Mouse (Mus musculus) A20 (cell line): ENCODE data around the gene Cmip.

Experiments
- DNase-seq: peaks from one replicate; pipeline ENCODE4 v3.0.0-alpha.2; 2011; ENCODE audit warnings: low read depth, low spot score

Gene Cmip

DNA sequence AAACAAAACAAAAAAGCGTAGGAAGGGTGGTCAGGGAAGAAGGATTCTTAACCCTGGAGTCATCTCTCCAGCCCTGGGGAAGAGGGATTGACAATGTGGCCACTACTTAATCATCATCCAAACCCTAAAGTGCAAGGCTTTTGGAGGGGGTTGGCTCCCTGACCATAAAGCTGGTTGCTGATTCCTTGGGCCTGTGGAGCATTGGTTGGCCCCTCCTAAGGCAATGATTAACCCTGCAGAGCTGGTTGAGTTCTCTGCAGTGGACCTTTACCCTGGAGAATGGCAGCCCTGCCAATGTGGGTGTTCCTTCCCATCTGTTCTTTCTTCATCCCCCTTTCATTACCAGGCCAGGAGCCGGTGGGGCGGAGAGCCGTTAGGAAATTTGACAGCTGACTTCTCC, 90.7 kb downstream of the Cmip start:
- no peak for DNase-seq

DNA sequence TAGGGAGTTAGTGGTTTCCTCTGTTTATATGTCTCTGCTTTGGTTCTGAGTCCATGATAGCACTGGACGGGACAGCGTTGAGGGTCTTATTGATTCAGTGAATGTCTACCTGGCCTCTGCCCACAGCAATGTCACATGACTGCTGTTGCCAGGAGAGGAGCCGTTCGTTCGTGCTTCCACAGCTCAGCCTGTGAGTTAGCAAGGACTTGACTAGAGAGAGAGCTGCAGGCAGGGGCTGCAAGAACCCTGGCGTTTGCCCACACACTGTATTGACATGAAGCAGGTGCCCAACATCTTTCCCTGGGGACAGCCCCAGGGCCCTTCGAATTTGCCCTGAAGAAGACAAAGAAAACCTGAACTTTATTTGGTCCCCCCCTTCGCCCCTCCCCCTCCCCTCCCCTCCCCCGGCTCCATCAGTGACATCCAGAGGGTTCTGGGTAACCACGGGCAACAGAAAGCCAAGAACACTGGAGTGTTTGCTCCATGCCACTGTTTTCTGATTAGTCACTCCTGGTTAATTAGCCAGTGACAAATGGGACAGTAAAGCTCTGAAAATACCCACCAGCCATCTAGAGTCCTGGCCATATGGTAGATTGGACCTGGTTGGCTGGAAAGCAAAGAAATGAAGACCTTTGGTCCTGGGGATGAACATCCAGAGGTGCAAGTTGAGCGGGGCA, 92.0 kb downstream of the Cmip start:
- no peak for DNase-seq

DNA sequence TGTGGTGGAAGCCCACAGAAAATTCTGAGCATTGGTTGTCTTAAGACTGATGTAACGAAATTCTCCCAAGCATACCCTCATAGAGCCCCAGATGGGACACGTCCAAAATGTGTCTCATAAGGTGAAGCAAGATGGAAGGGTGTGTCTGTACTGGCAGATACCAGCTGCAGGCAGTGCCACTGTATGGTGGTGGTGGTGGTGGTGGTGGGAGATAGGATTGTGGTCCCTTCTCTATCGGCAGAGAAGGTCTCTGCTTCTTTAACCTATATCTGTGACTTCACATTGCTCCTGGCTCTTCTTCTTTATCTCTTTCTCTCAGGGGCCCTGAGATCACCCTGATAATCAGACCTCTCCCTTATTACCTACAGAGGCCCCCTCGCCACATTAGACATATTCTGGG, 92.7 kb downstream of the Cmip start:
- no peak for DNase-seq

DNA sequence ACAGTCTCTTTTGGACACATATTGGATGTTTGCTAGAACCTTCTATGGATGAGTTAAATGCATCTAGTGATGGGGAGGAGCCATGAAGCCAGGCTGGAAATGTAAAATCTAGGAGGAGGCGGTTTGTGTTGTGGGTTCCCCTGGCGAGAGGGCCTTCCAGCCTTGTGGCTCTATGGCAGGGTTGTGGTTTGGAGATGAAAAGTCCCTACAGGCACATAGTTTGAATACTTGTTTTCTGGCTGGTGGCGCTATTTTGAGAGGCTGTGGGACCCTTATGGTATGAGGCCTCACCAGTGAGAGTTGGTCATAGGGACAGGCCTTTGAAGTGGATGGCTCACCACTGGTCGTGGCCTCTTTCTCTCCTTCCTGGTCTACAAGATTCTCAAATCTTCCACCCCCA, 95.2 kb downstream of the Cmip start:
- DNase-seq = no peak

DNA sequence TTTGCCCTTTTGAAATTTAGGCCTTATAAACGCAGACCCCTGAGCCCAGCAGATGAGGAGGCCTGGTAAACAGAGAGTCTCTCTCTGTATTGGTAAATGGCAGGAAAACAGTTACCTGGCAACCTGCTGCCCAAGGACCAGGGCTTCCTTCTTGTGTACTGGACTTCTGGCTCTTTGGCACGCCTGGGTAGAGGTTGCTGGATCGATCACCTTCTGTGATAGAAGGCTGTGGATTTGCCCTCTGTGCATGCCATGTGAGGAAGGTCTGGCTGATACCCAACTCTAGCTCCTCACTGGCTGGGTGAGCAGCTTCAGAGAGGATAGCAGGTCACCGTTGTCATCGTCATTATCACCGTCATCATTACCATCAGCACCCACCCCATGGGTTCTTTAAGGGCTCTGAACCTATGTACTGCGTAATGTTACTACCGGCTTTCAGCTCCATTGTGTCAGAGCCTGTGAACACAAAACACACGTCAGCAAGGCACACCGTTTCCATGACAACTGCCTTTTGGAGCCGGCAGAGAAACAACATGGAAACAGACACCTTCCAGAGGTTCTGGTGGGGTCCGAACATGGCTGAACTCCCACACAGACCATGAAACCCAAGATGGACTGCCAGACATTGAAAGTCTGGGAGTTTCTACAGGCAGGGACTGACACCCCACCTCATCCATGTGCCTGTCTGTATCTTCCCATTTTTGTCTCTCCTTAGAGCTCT, 98.4 kb downstream of the Cmip start:
- no peak for DNase-seq

DNA sequence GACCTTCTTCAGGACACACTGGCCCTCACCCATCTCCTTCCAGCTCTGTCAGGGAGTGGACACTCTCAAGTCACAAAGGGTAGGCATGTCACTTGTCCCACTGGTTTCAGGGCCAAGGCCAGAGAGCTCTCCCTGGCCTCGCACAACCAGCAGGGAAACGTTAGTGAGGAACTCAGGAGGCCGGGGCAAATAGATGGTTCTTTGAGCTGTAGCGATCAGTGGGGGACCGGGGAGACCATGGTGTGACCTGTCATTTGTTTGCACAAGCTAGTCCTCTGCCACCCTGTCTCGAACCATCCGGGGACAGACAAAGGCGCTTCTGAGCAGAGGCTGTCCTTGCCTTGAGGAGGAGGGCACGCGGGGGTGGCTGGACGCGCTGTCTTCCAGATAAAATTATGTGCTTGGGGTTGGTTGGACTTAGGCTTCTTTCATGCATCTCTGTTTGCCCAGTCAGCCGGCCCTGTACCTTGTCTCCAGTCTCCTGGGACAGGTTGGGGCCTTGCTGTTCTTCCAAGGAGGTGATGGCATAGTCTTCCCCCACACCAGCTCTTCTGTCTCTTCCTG, 99.3 kb downstream of the Cmip start:
- no peak for DNase-seq

DNA sequence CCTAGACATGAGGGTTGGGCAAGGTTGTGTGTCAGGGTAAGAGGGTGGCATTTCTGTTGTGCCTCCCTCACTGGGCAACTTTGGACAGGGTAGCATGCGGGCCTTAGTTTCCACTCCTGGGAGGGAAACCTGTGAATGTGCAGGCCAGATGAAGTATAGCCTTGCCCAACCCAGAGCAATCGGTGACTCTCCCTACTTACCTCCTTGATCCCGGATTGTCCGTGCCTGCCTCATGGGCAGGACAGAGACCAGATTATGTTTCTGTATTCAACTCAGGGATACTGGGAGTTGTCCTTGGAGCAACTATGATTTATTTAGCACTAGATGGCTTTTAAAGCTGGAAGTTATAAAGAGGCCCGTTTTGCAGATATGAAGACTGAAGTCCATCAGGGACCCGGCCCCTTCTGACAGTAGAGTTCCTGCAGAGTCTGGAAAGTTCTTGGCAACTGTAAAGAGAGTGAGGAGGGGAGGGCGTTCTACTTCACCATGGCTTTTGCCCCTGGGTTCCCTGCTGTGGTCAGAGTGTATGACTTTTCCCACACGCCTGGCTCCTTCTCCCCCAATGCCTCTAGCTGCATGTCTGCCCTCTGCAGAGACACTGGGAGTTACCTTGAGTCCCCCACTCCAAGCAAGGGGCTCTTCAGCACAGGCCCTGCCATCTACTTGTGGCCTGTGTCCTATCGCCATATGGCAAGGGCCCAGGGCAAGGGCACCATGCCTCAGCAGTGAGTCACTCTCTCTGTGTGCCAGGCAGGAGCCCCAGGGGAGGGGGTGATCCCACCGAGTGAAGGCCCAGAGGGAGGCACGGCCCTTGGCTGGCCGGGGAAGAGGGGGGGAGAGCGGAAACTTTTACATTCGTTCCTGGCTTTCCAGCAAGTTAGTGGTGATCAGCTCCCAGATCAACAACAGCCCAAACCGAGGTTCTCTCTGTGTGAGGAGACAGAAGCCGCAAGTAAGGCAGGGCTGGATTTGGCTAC, 100.9 kb downstream of the Cmip start:
- no peak for DNase-seq

DNA sequence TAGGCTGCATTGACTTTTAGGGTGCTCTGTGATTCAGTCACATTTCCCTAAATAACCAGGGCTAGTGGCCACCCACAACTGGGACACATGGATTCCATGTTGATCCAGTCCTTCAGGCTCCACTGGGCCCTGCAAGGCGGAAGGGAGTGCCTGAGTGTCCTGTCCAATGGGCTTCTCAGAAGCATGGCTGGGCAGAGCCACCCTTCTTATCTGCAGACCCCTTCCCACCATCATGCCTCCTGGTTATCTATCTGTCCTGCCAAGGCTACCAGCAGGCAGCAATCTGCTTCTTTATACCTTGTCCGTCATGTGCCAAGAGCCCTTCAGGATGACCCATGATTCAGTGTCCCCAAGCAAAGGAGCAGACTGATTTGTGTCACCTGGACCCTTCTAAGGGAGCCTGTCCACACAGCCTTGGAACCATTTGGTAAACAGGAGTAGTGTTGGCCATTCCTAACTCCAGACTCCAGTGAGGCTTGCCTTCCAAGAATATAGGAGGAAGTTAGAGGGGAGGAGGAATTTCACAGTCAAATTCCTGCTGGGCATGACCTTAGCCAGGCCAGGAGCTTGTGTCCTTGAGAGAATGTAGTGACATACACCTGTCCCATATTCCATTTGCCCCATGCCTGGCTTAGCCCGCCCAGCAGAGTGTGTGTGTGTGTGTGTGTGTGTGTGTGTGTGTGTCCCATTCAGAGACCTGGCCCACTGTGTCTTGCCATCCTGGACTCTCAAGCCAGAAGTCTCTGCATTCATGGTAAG, 103.5 kb downstream of the Cmip start:
- no peak for DNase-seq

DNA sequence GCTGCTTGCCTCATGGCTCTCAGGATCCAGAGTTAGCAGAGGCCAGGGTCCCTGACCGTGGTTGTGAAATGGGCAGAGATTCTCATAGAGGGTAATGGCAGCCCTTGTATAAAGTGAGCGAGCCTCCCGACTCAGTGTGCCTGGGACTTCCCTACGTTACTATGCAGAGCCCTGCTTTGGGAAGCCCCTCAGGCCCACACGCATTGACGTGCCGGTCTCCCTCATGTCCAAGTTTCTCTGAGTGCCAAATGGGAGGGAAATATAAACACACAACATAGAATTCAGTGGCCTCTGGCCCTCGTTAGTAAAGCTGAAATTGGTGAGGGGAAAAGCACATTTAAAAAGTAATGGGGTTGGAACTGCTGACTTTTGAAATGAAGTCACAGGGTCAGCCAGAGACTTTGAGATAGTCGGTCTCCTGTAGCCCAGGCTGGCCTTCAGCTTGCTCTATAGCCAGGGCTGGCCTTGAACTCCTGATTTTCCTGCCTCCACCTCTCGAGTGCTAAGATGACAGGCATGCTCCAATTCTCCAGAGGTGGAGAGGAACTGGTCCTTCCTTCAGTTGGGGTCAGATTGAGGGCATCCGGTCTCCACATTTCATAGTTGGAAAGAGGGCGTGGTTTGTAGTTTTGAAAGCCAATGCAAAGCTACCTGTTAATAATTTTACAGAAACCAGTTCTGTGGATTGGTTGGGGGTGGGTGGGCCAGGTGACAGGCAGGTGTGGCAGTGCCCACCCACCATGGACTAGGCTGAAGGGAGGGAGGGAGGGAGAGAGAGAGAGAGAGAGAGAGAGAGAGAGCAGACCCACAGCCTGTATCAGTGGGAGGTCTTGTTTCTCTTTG, 105.0 kb downstream of the Cmip start:
- DNase-seq = no peak

DNA sequence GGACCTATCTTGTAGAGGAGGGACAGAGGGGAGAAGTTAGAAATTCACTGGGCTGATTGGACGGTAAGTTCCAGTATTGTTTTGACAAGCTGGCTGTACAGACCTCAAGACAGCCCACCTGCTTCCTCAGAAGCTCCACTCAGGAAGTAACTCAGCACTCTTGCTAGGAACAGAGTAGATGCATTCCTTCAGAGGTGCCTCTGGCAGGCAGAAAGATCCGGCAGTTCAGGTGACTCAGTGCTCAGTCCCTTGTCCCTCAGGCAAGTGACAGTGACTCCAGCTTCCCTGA, 105.5 kb downstream of the Cmip start:
- DNase-seq = no peak

DNA sequence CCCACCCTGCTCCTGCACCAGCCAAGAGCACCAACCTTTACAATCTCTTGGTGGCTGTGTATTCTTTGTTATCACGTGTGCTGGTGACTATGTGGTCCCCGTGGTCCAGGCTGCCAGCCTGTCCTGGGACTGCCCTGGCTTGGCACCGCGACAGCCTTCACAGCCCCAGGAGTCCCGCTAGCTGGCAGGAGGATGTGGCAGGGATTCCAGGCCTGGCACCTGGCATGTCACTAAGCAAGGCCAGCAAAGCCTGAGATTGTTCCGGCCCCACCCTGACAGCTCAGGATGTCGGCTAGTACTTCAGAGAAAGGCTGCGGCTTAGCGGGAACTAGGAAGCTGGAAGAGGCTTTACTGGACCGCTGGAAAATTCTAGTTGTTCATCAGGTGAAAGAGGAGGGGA, 106.4 kb downstream of the Cmip start:
- DNase-seq = no peak

DNA sequence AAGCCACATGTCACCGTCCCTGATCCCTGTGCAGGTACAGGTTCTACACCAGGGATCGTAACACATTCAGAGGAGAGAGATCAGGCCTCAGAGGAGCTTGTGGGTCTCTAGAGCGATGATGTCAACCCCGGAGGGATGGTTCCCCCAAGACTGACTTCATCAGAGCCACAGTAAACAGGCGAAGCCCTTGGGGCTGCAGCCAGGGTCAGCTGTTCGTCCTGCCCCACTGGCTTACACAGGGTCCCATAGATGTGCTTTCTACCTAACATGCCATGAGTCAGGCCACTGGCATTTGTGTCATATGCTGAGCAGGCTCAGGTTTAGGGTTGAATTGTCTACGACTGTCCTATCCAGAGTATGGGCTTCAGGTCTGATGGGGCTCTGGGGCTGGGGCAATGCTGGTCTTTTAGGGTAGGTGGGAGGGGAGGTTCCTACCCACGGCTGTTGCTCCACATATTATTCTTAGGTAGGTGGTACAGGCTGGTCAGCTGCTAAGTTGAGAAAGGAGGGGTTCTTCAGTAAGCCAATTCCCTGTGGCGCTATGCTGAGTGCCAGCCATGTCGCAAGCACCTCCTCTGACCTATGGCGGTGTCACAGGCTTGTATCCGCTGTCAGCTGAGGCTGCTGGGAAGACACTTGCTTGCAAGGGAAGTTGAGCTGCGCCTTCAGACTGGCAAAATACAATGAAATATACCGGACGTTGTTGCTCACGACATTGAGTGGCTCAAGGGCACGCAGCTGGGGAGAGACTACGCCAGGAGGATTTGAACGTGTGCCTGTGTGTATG, 107.7 kb downstream of the Cmip start:
- no peak for DNase-seq

DNA sequence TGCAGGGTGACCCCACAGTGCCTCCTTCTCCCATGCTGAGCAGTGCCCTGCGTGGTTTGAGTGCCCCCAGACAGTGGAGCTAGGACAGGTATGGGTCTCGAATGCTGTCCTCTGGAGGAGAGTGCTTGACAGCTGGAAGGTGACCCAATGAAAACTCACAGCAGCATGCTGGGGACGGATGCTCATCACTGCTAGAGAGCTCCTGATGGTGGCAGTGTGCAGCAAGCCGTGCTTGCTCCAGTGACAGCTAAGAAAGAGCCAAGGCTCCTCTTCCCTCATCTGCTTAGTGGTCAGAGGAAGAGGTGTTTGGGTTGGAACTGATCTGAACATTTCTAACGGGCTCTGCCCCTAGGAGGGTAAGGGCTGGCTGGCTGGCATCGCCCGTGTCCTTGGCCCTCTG, 109.6 kb downstream of the Cmip start:
- peak; percentile 33 for DNase-seq

DNA sequence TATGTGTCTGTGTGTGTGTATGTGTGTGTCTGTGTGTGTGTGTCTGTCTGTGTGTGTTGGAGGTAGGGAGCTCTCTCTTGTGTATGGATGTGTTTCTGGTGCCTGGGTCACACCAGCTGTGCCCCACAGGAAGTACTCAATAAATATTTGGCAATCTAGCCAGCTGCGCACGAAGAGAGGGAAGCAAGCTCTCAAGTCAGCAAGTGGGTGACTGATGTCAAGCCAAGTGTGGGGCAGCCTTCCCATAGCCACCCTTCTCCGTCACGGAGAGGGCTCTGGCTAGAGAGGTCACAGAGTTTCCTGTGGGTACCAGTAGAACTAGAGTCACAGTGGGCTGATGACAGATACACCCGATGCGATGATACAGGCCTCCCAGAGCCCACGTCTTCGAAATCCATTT, 110.6 kb downstream of the Cmip start:
- DNase-seq = no peak

DNA sequence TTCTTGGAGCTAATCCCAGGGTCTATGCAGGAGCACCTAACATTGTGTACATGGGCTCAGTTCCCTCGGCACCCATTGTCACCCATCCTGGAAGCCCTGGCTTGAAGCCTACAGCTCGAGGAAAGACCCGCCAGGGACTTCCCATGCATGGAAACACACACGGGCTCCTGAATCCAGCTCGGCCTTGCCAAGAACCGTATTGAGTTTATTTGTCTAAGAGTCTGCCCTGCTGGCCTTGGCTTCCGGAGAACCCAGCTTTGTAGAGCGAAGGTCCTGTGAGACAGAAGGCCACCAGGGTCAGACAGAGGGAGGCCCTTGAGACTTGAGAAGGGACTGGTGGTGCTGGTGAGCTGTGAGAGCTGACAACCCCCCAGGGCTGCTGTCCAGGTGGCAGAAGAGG, 111.9 kb downstream of the Cmip start:
- peak; percentile 47 for DNase-seq

DNA sequence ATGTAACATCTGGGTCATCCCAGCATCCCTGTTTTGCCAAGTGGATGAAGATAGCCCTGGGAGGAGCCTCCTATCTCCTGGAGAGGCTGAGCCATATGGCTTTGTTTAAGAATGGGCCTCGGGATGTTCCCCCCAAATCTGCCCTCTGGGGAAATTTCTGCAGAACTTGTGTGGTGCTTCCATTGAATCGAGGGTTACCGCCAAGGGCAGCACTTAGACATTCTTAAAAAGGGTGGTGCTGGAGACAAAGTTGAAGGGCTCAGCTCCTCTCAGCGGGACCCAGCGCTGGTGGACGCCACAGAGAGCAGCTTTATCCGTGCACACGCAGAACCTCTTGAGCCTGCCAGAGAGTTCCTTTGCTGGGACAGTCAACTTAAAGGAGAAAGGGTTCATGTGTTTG, 113.1 kb downstream of the Cmip start:
- DNase-seq = no peak

DNA sequence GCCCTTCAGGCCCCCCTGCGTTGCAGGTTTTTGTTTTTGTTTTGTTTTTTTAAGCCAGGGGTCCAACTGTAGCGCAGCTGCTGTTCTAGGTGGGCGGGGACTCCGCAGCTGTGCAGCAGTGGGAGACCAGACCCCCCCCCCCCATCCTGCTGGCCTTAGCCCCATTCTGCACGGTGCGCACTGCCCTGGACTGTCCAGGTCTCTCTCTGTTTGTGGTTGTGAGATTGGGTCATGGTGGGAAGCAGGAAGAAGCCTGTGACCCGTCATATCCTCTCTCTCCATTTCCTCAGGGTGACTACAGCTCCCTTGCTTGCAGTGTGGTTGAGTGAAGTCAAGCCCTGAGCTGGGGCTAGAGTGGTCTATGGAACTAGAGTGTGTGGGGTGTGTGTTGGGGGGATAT, 114.3 kb downstream of the Cmip start:
- DNase-seq = no peak

DNA sequence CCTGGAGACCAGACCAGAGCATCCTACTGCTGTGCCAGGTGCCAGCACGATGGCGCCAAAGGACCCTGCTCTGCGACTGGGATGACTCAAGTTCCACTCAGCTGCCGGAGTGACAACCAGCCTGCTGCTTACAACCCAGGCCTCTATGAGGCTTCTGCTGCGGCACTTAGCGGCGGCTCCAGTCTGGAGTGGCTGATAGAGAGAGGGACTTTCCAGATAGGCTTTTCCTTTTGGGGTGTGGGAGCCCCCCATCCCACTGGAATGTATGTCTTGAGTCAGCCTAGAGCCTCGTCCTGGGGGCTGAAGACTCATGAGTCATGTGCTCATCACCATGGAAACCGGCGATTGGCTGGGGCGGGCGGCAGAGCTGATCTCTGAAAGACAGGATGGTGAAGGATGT, 115.2 kb downstream of the Cmip start:
- no peak for DNase-seq

DNA sequence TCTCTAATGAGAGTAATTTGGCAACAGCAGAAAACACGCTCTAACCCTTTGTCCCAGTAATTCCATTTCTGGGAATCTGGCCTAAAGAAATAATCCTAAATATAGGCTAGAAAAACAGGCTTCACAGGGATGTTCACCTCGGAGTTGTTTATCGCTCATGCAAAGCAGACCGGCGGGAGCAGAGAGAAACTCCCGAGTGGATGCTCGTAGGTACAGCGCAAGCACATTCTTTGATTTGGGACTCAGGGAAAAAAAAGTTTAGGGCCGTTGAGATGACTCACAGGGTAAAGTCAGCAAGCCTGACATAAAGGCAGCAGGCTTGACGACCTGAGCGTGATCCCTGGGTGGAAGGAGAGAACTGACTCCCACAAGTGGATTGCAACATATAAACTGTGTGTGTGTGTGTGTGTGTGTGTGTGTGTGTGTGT, 116.2 kb downstream of the Cmip start:
- DNase-seq = no peak

DNA sequence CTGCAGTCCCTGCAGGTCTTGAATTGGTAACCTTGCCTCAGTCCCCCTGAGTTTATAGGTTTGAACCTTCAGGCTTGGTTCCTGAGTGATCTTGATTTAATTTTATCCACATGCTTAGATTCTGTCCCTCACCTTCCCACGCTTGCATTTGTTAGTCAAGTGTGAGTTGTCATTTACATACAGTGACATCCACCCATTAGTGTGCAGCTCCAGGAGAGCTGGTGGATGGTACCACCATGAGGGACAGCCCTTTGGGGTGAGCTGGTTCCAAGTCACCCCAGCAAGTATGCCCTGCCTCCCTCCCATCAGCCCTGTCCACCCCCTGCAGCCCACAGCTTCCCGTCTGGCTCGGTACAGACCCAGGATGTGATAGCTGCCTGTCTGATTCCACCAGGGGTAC, 117.2 kb downstream of the Cmip start:
- no peak for DNase-seq
